Mouse (Mus musculus) intestine, postnatal 0 days (tissue): Measurements from ENCODE around the gene Abcb8. TPM values are rescaled to one million over a fixed set of nuclear protein-coding genes. Genes with fewer than 3 reads are reported as not detected.

Experiments used
- ATAC-seq: fragments of 200-750 bp; cut with Nextera tagmentation; 2 replicates; pipeline ENCODE4 v1.8.0; 2017; ENCODE audit warnings: mild to moderate bottlenecking, moderate TSS enrichment, moderate library complexity
- H3K27ac ChIP-seq: fragments of 300-500 bp; sonication (generic); 2 replicates; pipeline ENCODE4 v1.5.1; 2014; ENCODE audit warnings: mild to moderate bottlenecking, low read depth, low read length, moderate library complexity
- H3K27me3 ChIP-seq: fragments of 300-500 bp; sonication (generic); replicated peaks from 2 replicates; pipeline ENCODE4 v1.6.1; 2014; ENCODE audit warnings: low read length, mixed read lengths; ENCODE audit not compliant: control insufficient read depth, insufficient read depth
- H3K36me3 ChIP-seq: fragments of 300-500 bp; sonication (generic); 2 replicates; pipeline ENCODE4 v1.6.1; 2014; ENCODE audit warnings: mild to moderate bottlenecking, moderate library complexity; ENCODE audit not compliant: control insufficient read depth, insufficient read depth
- H3K4me1 ChIP-seq: fragments of 300-500 bp; sonication (generic); replicated peaks from 2 replicates; pipeline ENCODE4 v1.6.1; 2014; ENCODE audit warnings: antibody characterized with exemption, low read length, mixed read lengths; ENCODE audit not compliant: control insufficient read depth, insufficient read depth
- H3K4me2 ChIP-seq: fragments of 300-500 bp; sonication (generic); replicated peaks from 2 replicates; pipeline ENCODE4 v1.6.1; 2014; ENCODE audit warnings: low read depth, mild to moderate bottlenecking, moderate library complexity
- H3K4me3 ChIP-seq: fragments of 300-500 bp; sonication (generic); 2 replicates; pipeline ENCODE4 v1.5.1; 2014; ENCODE audit warnings: low read depth, low read length
- H3K9ac ChIP-seq: fragments of 300-500 bp; sonication (generic); 2 replicates; pipeline ENCODE4 v1.6.1; 2014; ENCODE audit warnings: mild to moderate bottlenecking, low read depth, low read length
- H3K9me3 ChIP-seq: fragments of 300-500 bp; sonication (generic); 2 replicates; pipeline ENCODE4 v1.6.1; 2016; ENCODE audit warnings: mixed run types; ENCODE audit not compliant: control insufficient read depth
- CTCF ChIP-seq: sonication (generic); IDR thresholded peaks from 2 replicates; pipeline ENCODE4 v1.5.1; 2016; ENCODE audit warnings: low read depth, mild to moderate bottlenecking, control low read depth, antibody characterized with exemption, moderate library complexity
- WGBS: fragments of 180-500 bp; shearing (Covaris S2); extraction: QIAGEN DNeasy Blood & Tissue Kit; methylation state at CpG from one replicate; pipeline ENCODE4 v1.1.7; 2014; 5-methylcytosine and 5-hydroxymethylcytosine counted together
- polyA plus RNA-seq: library from polyadenylated mRNA; unstranded; fragments of >200 nt; fragmentation: Nextera tagmentation; extraction: Ambion mirVana; gene quantifications from 2 replicates; pipeline ENCODE4 v1.2.1, GENCODE M21; 2015

Gene Abcb8
- polyA plus RNA-seq, 1 experiment from 2014 or later, result 40.4 TPM

GRCm38 (mm10) chr5:24383026-24383859 is 10.2 kb upstream of the Abcb8 start:
- 2% methylated on average over 34 of the region's 34 CpGs for WGBS
- Histone ChIP-seq H3K9ac (peak overlapping the region; percentile 26; the same call in 1 of the 2 replicates), H3K4me2 (peak overlapping the region; percentile 61), H3K27ac (no peak overlapping the region), H3K36me3 (no peaks in the 10 kb centered on the region), H3K4me1 (peaks cover 14% of the 10 kb centered on the region), H3K9me3 (no peaks in the 10 kb centered on the region), H3K4me3 (peak overlapping the region; percentile 32), H3K27me3 (0 out of 2 replicates have a peak, but pooled peaks cover 3% of the 10 kb centered on the region)
- peak; percentile 86 for TF ChIP-seq CTCF
- peak; percentile 88 for ATAC-seq

DNA sequence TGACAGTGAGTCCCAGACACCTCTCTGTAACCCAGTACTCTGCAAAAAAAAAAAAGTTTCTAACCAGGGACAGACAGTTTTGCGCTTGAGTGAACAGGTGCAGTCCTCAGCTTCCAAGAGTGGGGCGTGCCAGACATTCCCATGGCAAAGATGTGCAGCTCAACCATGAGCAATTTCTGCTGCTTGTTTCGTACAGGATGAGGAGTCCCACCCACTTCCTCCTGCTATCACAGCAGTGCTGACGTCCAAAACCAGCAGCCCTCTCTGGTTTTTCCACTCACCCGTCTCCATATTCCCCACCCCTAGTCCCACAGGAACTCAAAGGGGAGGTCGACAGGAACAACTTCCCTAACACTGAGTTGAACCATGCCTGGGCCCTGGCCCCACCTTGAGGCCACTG is 9.1 kb upstream of the Abcb8 start:
- 57% methylated on average over 6 of the region's 6 CpGs for WGBS
- no peak for TF ChIP-seq CTCF
- no peak overlapping the region for H3K4me3 ChIP-seq
- H3K9ac ChIP-seq, result no peak overlapping the region
- peaks cover 16% of the 10 kb centered on the region for H3K4me1 ChIP-seq
- no peak overlapping the region for H3K4me2 ChIP-seq
- 0 out of 2 replicates have a peak, but pooled peaks cover 5% of the 10 kb centered on the region for H3K27me3 ChIP-seq
- no peak for ATAC-seq
- H3K27ac ChIP-seq, result no peak overlapping the region
- H3K9me3 ChIP-seq, result no peaks in the 10 kb centered on the region
- H3K36me3 ChIP-seq, result no peaks in the 10 kb centered on the region

GRCm38 (mm10) chr5:24385374-24385773 is 8.1 kb upstream of the Abcb8 start:
- ATAC-seq, result no peak
- H3K36me3 ChIP-seq, result no peaks in the 10 kb centered on the region
- no peaks in the 10 kb centered on the region for H3K9me3 ChIP-seq
- no peak for TF ChIP-seq CTCF
- H3K9ac ChIP-seq, result no peak overlapping the region
- H3K27ac ChIP-seq, result no peak overlapping the region
- peaks cover 16% of the 10 kb centered on the region for H3K4me1 ChIP-seq
- H3K27me3 ChIP-seq, result 0 out of 2 replicates have a peak, but pooled peaks cover 5% of the 10 kb centered on the region
- no peak overlapping the region for H3K4me2 ChIP-seq
- H3K4me3 ChIP-seq, result no peak overlapping the region
- 96% methylated on average over 5 of the region's 5 CpGs for WGBS

DNA sequence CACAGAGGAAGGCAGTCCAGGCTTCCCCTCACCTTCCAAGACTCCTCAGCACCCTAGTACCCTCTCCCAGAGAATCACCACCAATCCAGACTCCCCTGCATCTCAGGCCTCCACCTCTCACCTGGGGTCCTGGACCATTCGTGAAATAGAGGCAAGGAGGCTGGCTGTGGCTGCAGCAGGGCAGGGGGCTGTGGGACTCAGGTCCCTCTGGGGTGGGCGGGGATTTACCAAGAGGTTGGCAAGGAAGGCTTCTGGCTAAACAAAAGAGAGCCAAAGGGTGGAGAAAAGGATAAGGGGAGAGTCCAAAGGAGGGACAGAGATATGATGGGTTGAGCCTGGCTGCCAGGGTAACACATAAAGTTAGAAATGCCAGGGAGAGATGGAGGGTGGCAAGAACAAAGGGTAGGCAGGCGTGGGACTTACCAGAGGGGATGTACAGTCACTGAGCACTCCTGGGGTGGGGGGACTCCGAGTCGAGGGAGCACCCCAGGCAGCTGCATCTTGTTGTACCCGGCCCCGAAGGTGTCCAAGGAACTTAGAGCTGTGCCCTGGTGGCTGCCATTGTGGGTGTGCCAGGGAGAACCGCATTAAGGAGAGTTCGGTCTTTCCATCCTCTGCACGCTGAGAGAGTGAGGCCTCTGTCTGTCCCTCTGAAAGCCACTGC is 7.4 kb upstream of the Abcb8 start:
- 84% methylated on average over 10 of the region's 10 CpGs for WGBS
- no peak overlapping the region for H3K4me2 ChIP-seq
- no peak overlapping the region for H3K4me3 ChIP-seq
- H3K27me3 ChIP-seq, result 0 out of 2 replicates have a peak, but pooled peaks cover 5% of the 10 kb centered on the region
- H3K4me1 ChIP-seq, result peaks cover 16% of the 10 kb centered on the region
- H3K36me3 ChIP-seq, result no peaks in the 10 kb centered on the region
- no peak for ATAC-seq
- no peak overlapping the region for H3K9ac ChIP-seq
- H3K27ac ChIP-seq, result no peak overlapping the region
- H3K9me3 ChIP-seq, result no peaks in the 10 kb centered on the region
- TF ChIP-seq CTCF, result no peak

- no peaks in the 10 kb centered on the region for H3K36me3 ChIP-seq
- peaks cover 18% of the 10 kb centered on the region for H3K4me1 ChIP-seq
- H3K4me2 ChIP-seq, result peak overlapping the region; percentile 78
- ATAC-seq, result peak; percentile 14
- H3K9me3 ChIP-seq, result no peaks in the 10 kb centered on the region
- peak overlapping the region; percentile 32 for H3K4me3 ChIP-seq
- TF ChIP-seq CTCF, result peak; percentile 56
- H3K27ac ChIP-seq, result no peak overlapping the region
- WGBS, result 2% methylated on average over 73 of the region's 73 CpGs
- H3K9ac ChIP-seq, result 0 out of 2 replicates have a peak overlapping the region, but pooled peaks have one; percentile 31
- H3K27me3 ChIP-seq, result 0 out of 2 replicates have a peak, but pooled peaks cover 5% of the 10 kb centered on the region
Measured at GRCm38 (mm10) chr5:24387264-24388241, 5.9 kb upstream of the Abcb8 start.
